Mouse (Mus musculus): ENCODE results near the gene Fbxl17. TPM values are rescaled to one million over a fixed set of nuclear protein-coding genes. Genes with fewer than 3 reads are reported as not detected.

Fbxl17 gene
- polyA plus RNA-seq, 1 experiment from 2014 or later, result 7.5 TPM

DNA sequence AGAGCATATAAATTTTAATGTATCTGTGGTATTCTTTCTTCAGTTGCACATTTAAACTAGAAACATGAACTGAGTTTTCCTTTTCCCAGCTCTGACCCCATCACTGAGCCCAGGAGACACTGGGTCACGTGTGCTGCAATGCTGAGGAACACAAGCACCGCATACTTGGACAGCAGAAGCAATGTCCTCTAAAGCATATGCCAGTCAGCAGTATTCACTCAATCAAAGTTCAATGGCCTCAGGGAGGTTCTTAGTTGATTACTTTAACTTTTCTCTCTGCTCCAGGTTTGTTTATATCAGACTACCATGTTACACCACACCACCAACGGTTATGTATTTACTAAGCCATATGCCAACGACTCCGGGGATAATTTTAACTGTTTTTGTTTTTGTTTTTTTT is 318.2 kb downstream of the Fbxl17 start:
- H3K4me1 ChIP-seq, result no peaks in the 10 kb centered on the region
- no peaks in the 10 kb centered on the region for H3K9me3 ChIP-seq (replicated peaks)
- 71% methylated on average over 5 of the region's 5 CpGs for WGBS
- no peak overlapping the region for H3K9ac ChIP-seq
- H3K4me3 ChIP-seq (replicated peaks), result no peak overlapping the region
- no peak overlapping the region for H3K4me2 ChIP-seq (replicated peaks)
- H3K27me3 ChIP-seq, result no peaks in the 10 kb centered on the region
- H3K27ac ChIP-seq (replicated peaks), result no peak overlapping the region
- ATAC-seq (ENCODE audit: insufficient number of reproducible peaks, low FRiP score, low TSS enrichment, low read depth), result no peak
- no peaks in the 10 kb centered on the region for H3K36me3 ChIP-seq

DNA sequence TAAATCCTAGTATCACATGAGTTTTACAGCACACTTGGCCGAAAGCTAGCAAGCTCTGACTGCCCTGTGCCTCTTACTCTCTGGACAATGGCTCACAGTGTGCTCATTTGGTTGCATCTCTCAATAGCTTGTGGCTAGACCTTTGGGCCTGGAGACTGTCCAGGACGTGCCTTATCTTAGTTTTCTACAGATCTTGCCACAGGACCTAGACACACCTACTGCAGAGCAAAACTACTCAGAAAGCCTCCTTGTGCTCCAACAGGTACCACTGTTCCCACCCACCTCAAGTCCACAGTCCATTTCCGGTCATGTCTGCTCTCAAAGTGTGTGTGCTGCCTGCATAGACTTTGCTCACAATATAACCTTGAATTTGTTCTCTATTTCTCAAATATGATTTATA is 319.8 kb downstream of the Fbxl17 start:
- no peak overlapping the region for H3K4me3 ChIP-seq (replicated peaks)
- H3K27me3 ChIP-seq, result no peaks in the 10 kb centered on the region
- WGBS, result 89% methylated on average over 3 of the region's 3 CpGs
- no peak overlapping the region for H3K9ac ChIP-seq
- H3K27ac ChIP-seq (replicated peaks), result no peak overlapping the region
- no peaks in the 10 kb centered on the region for H3K9me3 ChIP-seq (replicated peaks)
- H3K4me1 ChIP-seq, result no peaks in the 10 kb centered on the region
- no peaks in the 10 kb centered on the region for H3K36me3 ChIP-seq
- ATAC-seq (ENCODE audit: insufficient number of reproducible peaks, low FRiP score, low TSS enrichment, low read depth), result no peak
- no peak overlapping the region for H3K4me2 ChIP-seq (replicated peaks)

DNA sequence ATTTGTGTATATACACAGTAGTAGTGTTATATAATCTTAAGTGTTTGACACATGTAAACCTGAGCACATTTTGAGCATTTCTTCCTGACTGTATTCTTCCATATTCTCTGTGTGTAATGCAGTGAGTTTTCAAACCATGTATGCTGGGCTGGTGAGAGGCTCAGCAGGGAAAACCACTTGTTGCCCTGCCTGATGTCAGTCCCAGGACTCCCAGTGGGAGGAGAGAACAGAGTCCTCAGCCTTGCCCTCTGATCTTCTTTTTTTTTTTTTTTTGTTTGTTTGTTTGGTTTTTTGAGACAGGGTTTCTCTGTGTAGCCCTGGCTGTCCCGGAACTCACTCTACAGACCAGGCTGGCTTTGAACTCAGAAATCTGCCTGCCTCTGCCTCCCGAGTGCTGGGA is 321.5 kb downstream of the Fbxl17 start:
- H3K27me3 ChIP-seq, result no peaks in the 10 kb centered on the region
- H3K9me3 ChIP-seq (replicated peaks), result no peaks in the 10 kb centered on the region
- no peak overlapping the region for H3K9ac ChIP-seq
- 91% methylated on average over 2 of the region's 2 CpGs for WGBS
- H3K4me3 ChIP-seq (replicated peaks), result no peak overlapping the region
- ATAC-seq (ENCODE audit: insufficient number of reproducible peaks, low FRiP score, low TSS enrichment, low read depth), result no peak
- no peak overlapping the region for H3K4me2 ChIP-seq (replicated peaks)
- no peaks in the 10 kb centered on the region for H3K4me1 ChIP-seq
- H3K27ac ChIP-seq (replicated peaks), result no peak overlapping the region
- H3K36me3 ChIP-seq, result no peaks in the 10 kb centered on the region

DNA sequence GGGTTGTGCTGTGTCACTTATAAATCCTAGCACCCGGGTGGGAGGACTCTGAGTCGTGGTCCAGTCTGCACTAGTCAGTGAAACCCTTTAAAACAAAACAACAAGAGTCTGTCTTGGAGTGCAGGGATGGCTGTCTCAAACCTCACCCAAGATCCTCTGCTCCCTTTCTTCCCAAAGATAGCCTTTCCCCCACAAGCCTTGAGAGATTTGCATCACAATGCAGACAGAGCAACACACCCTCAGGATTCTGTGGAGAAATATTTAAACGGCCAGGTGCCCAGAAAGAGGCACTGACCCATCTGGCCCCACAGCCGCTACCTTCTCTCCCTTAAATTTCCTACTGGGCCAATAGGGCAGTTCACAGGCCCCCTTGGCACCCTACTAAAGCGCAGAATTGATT is 323.4 kb downstream of the Fbxl17 start:
- no peak overlapping the region for H3K4me3 ChIP-seq (replicated peaks)
- ATAC-seq (ENCODE audit: insufficient number of reproducible peaks, low FRiP score, low TSS enrichment, low read depth), result no peak
- H3K4me2 ChIP-seq (replicated peaks), result no peak overlapping the region
- no peaks in the 10 kb centered on the region for H3K36me3 ChIP-seq
- WGBS, result 68% methylated on average over 5 of the region's 5 CpGs
- no peaks in the 10 kb centered on the region for H3K4me1 ChIP-seq
- H3K9ac ChIP-seq, result no peak overlapping the region
- H3K9me3 ChIP-seq (replicated peaks), result no peaks in the 10 kb centered on the region
- no peaks in the 10 kb centered on the region for H3K27me3 ChIP-seq
- no peak overlapping the region for H3K27ac ChIP-seq (replicated peaks)

DNA sequence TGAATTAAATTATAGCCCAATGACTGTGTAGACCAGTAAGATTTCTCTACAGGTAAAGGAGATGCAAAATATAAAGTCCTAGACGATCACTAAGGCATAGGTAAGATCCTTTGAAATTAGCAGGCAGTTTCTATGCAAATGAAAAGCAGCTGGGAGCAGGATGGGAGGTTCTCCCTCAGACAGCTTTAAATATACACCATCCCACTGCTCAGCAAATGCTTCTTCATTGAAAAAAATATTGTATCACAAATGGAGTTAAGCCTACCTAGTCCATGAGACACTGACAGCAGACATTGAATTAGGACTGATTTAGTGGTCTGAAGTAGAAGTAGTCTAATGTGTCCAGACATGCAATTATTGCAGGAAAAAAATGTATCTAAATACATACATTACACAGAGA is 327.1 kb downstream of the Fbxl17 start:
- 34% methylated on average over 1 of the region's 1 CpGs for WGBS
- no peak for ATAC-seq (ENCODE audit: insufficient number of reproducible peaks, low FRiP score, low TSS enrichment, low read depth)
- Histone ChIP-seq H3K4me3 (replicated peaks) (no peak overlapping the region), H3K27ac (replicated peaks) (no peak overlapping the region), H3K9me3 (replicated peaks) (no peaks in the 10 kb centered on the region), H3K9ac (no peak overlapping the region), H3K4me2 (replicated peaks) (no peak overlapping the region), H3K36me3 (no peaks in the 10 kb centered on the region), H3K4me1 (no peaks in the 10 kb centered on the region), H3K27me3 (no peaks in the 10 kb centered on the region)

DNA sequence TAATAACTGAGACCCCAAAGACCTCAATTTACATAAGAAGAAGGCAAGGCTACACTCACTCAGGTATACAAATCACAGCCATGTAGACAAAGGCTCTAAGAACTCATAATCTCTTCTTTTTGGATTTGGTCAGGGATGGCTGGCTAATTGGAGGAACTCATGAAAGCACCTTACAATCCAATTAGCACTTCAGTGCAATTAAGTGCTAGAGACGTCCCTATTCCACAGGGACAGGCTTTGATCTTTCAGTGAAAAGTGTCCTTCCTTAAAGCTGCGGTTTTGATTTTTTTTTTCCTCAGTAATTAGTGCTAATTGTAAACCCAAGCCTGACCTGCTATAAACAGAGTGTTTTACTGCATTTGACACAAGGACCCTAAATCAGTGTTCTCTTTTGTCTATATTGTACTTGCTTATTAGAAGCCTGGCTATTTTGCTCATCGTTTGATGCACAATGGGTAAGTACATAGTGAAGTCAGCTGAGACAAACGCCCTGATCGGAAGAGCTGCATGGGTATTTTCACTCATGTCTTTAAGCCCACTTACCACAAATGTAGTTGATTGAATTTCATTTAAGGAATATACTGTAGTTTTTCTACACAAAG is 327.8 kb downstream of the Fbxl17 start:
- Histone ChIP-seq H3K27me3 (no peaks in the 10 kb centered on the region), H3K9ac (no peak overlapping the region), H3K36me3 (no peaks in the 10 kb centered on the region), H3K4me2 (replicated peaks) (no peak overlapping the region), H3K27ac (replicated peaks) (no peak overlapping the region), H3K4me1 (no peaks in the 10 kb centered on the region), H3K4me3 (replicated peaks) (no peak overlapping the region), H3K9me3 (replicated peaks) (no peaks in the 10 kb centered on the region)
- WGBS, result 43% methylated on average over 5 of the region's 5 CpGs
- no peak for ATAC-seq (ENCODE audit: insufficient number of reproducible peaks, low FRiP score, low TSS enrichment, low read depth)

DNA sequence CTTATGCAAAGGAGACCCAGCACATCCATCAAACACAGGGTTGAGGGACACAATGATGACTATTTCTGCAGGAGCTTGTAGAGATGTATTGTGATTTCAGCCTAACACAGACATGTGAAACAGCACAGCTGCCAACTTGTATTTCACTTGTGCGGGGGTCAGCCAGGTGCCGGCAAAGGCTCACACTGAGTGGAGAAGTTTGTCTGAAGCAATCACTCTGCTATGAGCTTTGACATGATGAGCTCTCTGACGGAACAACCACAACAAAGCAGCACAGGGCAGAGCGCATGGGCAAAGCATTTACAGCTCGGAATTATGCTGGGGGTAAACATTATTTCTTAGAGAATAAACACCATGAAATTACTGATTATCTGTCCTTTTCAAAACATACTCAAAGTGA is 328.6 kb downstream of the Fbxl17 start:
- no peak for ATAC-seq (ENCODE audit: insufficient number of reproducible peaks, low FRiP score, low TSS enrichment, low read depth)
- no peak overlapping the region for H3K9ac ChIP-seq
- H3K9me3 ChIP-seq (replicated peaks), result no peaks in the 10 kb centered on the region
- H3K4me2 ChIP-seq (replicated peaks), result no peak overlapping the region
- H3K27ac ChIP-seq (replicated peaks), result no peak overlapping the region
- WGBS, result 35% methylated on average over 5 of the region's 5 CpGs
- no peaks in the 10 kb centered on the region for H3K36me3 ChIP-seq
- no peak overlapping the region for H3K4me3 ChIP-seq (replicated peaks)
- H3K27me3 ChIP-seq, result no peaks in the 10 kb centered on the region
- no peaks in the 10 kb centered on the region for H3K4me1 ChIP-seq

DNA sequence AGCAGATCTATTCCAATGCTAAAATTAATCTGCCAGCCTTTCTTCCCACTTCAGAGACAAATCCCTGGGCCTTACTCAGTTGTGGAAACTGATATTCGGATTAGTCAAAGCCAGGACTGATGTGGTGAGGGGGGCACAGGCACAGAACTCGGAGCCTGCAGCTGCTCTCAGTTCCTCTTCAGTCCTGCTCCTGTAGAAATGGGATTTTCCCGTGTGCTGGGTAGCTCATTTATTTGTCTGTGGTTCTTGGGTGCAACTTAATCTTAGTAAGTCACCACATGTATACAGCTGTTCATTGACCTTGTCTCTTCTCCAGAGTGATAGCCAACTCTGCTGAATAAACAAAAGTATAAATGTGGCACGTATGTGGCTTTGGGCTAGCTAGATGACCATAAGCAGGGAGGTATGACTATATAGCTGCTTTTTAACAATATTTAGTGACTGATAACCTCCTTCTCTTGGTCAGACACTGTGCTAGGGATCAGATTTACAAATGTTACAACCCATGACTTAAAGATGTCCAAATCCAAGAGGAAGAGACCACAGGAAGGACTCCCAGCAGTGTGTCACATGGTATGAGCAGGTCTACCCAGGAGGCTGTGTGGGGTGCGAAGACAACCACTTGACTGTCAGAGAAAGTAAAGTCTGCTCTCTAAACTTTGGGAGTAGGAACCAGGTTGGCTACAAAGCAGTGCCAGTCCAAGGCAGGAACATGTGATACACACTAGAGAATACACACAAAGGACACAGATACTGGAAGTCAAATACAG is 331.6 kb downstream of the Fbxl17 start:
- Histone ChIP-seq H3K27ac (replicated peaks) (no peak overlapping the region), H3K9ac (no peak overlapping the region), H3K27me3 (no peaks in the 10 kb centered on the region), H3K4me1 (no peaks in the 10 kb centered on the region), H3K9me3 (replicated peaks) (no peaks in the 10 kb centered on the region), H3K36me3 (no peaks in the 10 kb centered on the region), H3K4me2 (replicated peaks) (no peak overlapping the region), H3K4me3 (replicated peaks) (no peak overlapping the region)
- ATAC-seq (ENCODE audit: insufficient number of reproducible peaks, low FRiP score, low TSS enrichment, low read depth), result no peak
- 62% methylated on average over 5 of the region's 5 CpGs for WGBS

DNA sequence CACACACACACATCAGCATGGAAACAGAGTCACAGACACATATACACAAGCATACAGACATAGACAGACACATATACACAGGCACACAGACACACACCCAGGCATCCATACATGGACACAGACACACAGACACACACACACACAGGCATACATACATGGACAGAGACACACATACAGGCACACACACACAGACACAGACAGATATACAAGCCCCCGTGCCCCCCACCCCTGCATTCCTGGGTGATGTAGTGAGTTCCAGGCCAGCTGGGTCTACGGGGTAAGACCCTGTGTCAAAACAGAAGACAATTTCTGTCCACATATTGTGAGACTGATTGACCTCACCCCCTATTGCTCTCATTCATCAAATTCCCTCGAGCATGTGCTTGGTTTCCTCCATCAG is 332.6 kb downstream of the Fbxl17 start:
- H3K4me1 ChIP-seq, result no peaks in the 10 kb centered on the region
- H3K27ac ChIP-seq (replicated peaks), result no peak overlapping the region
- no peaks in the 10 kb centered on the region for H3K36me3 ChIP-seq
- H3K4me3 ChIP-seq (replicated peaks), result no peak overlapping the region
- no peak overlapping the region for H3K9ac ChIP-seq
- H3K4me2 ChIP-seq (replicated peaks), result no peak overlapping the region
- H3K27me3 ChIP-seq, result no peaks in the 10 kb centered on the region
- no peak for ATAC-seq (ENCODE audit: insufficient number of reproducible peaks, low FRiP score, low TSS enrichment, low read depth)
- 79% methylated on average over 3 of the region's 3 CpGs for WGBS
- H3K9me3 ChIP-seq (replicated peaks), result no peaks in the 10 kb centered on the region

DNA sequence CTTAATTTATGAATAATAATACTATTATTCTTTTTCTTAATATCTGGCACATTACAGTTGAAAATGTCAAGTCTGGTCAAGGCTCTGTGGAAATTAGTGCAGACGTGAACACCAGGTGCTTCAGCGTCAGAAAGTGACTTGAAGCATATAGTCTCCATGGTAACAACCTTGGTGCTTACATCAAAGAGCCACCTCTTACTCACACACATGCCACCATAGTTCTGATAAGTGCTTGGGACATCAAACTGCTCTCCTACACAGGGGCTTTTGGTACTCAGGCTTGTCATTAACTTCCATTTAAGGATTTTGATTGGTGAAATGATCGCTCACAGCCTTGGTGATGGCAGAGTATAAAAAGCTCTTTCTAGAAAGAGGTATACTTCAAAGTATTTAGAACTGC is 333.1 kb downstream of the Fbxl17 start:
- no peak for ATAC-seq (ENCODE audit: insufficient number of reproducible peaks, low FRiP score, low TSS enrichment, low read depth)
- Histone ChIP-seq H3K27ac (replicated peaks) (no peak overlapping the region), H3K27me3 (no peaks in the 10 kb centered on the region), H3K9me3 (replicated peaks) (no peaks in the 10 kb centered on the region), H3K4me2 (replicated peaks) (no peak overlapping the region), H3K4me1 (no peaks in the 10 kb centered on the region), H3K9ac (no peak overlapping the region), H3K36me3 (no peaks in the 10 kb centered on the region), H3K4me3 (replicated peaks) (no peak overlapping the region)
- WGBS, result 78% methylated on average over 3 of the region's 3 CpGs

DNA sequence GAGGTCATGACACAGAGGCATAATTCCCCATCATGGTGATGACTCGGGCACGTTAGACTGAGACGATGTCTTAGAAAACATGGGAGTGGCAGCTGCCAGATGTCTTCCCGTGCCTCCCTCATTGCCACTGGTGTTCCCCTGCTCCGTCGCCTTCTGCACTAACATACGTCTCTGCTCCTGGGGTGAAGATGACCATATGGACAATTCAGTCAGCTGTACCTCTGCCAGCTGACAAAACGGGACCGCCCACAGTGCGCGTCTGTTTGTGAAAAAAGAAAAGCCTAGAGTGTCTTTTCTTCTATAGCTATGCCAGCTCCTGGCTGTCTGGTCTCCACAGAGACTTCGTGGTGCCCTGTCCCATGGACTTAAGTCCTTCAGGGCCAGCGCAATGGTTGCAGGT is 334.0 kb downstream of the Fbxl17 start:
- Histone ChIP-seq H3K4me2 (replicated peaks) (no peak overlapping the region), H3K36me3 (no peaks in the 10 kb centered on the region), H3K9ac (no peak overlapping the region), H3K4me3 (replicated peaks) (no peak overlapping the region), H3K4me1 (no peaks in the 10 kb centered on the region), H3K9me3 (replicated peaks) (no peaks in the 10 kb centered on the region), H3K27me3 (no peaks in the 10 kb centered on the region), H3K27ac (replicated peaks) (no peak overlapping the region)
- ATAC-seq (ENCODE audit: insufficient number of reproducible peaks, low FRiP score, low TSS enrichment, low read depth), result no peak
- WGBS, result 90% methylated on average over 13 of the region's 13 CpGs

DNA sequence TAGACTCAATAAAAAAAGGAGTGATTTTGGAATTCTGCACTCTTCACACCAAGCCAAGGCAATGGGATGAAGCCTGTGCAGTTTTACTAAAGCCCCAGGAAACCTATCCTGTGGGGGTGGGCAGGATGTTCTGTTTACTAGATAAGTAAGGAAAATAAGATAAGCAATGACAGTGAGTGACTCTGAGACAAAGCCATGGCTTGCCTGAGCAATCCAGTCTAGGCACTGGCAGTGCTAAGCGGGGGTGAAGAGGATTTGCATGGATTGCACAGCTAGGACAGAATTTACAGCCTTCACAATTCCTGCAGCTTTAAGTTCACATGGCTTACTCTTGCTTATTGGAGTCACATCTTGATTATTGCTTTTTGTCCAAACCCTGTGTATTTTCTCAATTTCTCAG is 335.5 kb downstream of the Fbxl17 start:
- 74% methylated on average over 1 of the region's 1 CpGs for WGBS
- no peak for ATAC-seq (ENCODE audit: insufficient number of reproducible peaks, low FRiP score, low TSS enrichment, low read depth)
- Histone ChIP-seq H3K27ac (replicated peaks) (no peak overlapping the region), H3K9ac (no peak overlapping the region), H3K9me3 (replicated peaks) (no peaks in the 10 kb centered on the region), H3K4me1 (no peaks in the 10 kb centered on the region), H3K4me2 (replicated peaks) (no peak overlapping the region), H3K4me3 (replicated peaks) (no peak overlapping the region), H3K27me3 (no peaks in the 10 kb centered on the region), H3K36me3 (no peaks in the 10 kb centered on the region)
